Mouse (Mus musculus) bone marrow macrophage, adult 2 months (primary cell): ENCODE measurements around the gene Fam173b. TPM values are rescaled to one million over a fixed set of nuclear protein-coding genes. Genes with fewer than 3 reads are reported as not detected.

Source experiments
- H3K27ac ChIP-seq: 2 replicates; pipeline ENCODE4 v1.5.1; 2012; ENCODE audit warnings: low read depth, low read length; ENCODE audit not compliant: insufficient read depth
- H3K4me1 ChIP-seq: 2 replicates; pipeline ENCODE4 v1.6.1; 2012; ENCODE audit warnings: low read length; ENCODE audit not compliant: control insufficient read depth, insufficient read depth
- H3K4me3 ChIP-seq: 2 replicates; pipeline ENCODE4 v1.5.1; 2012; ENCODE audit warnings: mild to moderate bottlenecking, low read length, moderate library complexity; ENCODE audit not compliant: insufficient read depth
- CTCF ChIP-seq: IDR thresholded peaks from 2 replicates; pipeline ENCODE4 v1.5.1; 2012; ENCODE audit warnings: low read depth, mild to moderate bottlenecking, low read length, moderate library complexity
- POLR2A ChIP-seq: IDR thresholded peaks from 2 replicates; pipeline ENCODE4 v1.6.1; 2012; ENCODE audit warnings: mild to moderate bottlenecking, low read depth, low read length, borderline replicate concordance
- polyA plus RNA-seq: library from polyadenylated mRNA; stranded (reverse); fragments of >200 nt; gene quantifications from 2 replicates; pipeline ENCODE4 v1.2.4, GENCODE M21; 2012; ENCODE audit not compliant: missing spikeins, insufficient read depth, insufficient read length

Fam173b gene
- polyA plus RNA-seq, 1 experiment = 14.4 TPM

DNA sequence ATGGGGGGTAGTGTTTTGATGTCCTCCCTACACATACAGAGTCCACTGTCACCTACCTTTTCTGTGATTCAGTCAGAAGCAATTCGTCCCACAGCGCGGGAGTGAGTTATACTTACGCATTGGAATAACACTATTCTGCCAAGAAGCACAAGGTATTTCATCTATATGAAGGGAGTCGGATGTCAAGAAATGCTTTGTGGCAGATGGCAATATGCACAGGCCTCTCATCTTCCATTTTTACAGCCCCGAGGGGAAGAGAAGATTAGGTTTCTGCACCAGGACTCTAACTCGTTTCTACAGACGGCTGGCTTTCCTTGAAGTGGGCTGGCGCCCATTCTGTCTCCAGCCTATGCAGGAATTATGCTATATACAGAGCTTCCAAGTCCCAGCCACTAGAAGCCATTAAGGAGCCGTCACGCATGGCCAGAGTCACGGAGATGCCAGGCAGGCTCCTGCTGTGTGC, 29.8 kb downstream of the Fam173b start:
- H3K27ac ChIP-seq = no peak overlapping the region
- TF ChIP-seq CTCF = no peak

DNA sequence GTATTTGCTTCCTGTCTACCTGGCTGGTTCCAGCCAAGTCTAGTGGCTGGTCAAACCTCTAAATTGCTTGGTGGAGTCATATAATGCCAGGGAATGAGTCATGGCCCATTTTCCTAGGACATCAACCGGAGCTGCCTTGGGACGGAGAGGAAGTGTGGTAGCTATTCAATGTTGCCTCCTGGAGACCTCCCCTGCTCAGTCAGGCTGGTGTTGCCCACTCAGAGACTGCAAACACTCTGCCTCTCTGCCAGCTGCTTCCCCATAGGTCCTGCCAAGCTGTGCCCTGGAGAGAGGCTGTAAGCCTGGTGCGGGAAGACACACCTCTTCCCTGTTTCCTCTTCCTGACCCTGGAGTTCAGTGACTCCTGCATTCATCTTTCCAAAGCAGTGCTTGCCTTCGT, 30.8 kb downstream of the Fam173b start:
- Histone ChIP-seq H3K27ac (no peak overlapping the region), H3K4me1 (peaks cover 9% of the 10 kb centered on the region), H3K4me3 (no peak overlapping the region)
- TF ChIP-seq POLR2A = no peak
- no peak for TF ChIP-seq CTCF

More for the DNA sequence above, 29.8 kb downstream of the Fam173b start:
- Histone ChIP-seq H3K4me3 (no peak overlapping the region), H3K4me1 (peaks cover 10% of the 10 kb centered on the region)

DNA sequence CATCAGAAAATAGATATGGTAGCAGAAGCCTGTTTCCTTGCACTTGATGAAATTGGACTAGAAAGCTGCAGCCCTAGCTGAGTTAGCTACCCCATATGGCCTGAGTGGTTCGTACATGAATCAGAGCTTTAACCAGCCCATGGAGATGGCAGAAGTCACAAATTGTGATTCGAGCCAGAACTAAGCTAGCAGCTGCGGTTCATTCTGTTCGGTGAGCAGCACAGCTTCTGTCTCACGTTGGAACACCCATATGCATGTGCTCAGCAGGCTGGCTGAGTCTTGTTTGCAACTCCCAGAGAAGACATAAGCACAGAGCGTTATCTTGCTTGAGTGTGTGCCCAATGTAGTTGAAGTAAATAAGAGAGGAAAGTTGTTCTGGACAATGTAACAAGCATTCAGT, 32.9 kb downstream of the Fam173b start:
- TF ChIP-seq CTCF (no peak), POLR2A (no peak)
- Histone ChIP-seq H3K4me1 (no peaks in the 10 kb centered on the region), H3K27ac (no peak overlapping the region), H3K4me3 (no peak overlapping the region)

DNA sequence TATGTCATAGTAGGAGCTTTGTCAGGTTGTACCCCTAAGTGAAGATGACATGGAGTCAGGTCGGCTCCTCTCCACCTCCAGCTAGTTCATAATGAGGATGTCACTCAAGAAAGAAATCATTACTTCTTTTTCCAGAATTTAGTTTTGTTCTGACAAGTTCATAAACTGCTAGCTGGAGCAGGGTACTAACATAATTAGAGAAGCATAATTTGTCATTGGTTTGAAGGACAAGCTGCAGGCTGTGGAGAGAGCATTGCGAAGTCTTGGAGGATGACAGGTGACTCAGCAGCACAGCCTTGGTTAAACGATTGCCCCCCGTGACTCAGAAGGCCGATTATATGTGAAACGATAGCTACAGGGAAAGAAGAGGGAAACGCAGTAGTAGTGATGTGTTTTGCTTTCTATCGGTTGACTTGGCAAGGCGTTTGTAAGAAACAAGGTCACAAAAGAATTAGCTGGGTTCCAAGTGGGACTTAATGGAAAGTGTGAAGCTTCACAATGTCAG, 34.5 kb downstream of the Fam173b start:
- no peaks in the 10 kb centered on the region for H3K4me1 ChIP-seq
- TF ChIP-seq POLR2A (no peak), CTCF (no peak)
- H3K4me3 ChIP-seq = no peak overlapping the region
- no peak overlapping the region for H3K27ac ChIP-seq

DNA sequence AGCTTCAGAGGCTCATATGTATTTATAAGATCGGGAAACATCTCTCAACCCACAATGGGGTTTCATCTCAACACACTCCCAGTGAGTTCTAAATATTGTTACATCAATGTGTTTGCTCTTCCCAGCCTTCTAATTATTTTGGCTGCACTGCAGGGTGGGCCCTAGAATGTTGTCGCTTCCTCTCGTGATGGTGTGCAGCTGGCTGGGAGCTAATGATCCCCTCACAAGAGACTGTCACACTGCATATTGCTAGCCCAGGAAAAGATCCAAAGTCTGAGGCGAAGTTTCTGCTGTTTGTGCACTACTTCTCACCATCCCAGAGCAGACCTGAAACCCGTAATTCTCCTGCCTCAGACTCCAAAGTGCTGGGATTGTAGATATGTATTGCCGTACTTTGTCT, 45.6 kb downstream of the Fam173b start:
- Histone ChIP-seq H3K4me1 (no peaks in the 10 kb centered on the region), H3K27ac (no peak overlapping the region), H3K4me3 (no peak overlapping the region)
- TF ChIP-seq POLR2A = no peak

DNA sequence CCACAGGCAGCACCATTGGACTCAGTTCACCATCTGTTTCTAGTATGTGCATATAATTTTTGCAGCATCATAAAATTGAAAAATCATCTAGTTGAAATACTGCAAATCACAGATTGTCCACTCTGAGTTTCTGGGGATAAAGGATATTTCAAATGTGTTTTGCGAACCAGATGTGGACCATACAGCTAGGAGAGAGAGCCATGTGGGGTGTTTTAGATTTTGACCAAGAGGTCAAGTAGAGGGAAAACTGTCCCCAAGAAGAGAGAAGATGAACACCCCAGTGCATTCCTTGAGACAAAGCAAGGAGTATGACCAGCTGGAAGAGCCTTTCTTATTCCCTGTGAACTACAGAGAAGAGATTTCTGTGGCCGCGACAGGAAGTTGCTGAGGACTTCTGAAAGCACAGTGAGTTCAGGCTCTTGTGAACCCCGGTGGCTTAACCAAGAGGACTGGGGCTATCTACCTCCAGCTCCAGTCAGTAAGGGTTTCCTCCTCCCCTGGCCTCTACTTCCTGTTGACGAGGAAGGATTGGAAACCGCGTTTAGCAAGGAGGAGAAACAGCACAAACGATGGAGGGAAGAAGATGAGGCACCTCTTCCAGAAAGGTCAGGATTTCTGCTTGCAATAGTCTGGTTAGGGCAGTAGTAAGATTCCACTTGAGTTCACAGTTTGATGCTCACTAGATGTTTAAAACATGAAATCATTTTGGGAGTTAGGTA, 46.4 kb downstream of the Fam173b start:
- Histone ChIP-seq H3K4me3 (no peak overlapping the region), H3K4me1 (no peaks in the 10 kb centered on the region), H3K27ac (no peak overlapping the region)
- TF ChIP-seq POLR2A = no peak
- no peak for TF ChIP-seq CTCF

DNA sequence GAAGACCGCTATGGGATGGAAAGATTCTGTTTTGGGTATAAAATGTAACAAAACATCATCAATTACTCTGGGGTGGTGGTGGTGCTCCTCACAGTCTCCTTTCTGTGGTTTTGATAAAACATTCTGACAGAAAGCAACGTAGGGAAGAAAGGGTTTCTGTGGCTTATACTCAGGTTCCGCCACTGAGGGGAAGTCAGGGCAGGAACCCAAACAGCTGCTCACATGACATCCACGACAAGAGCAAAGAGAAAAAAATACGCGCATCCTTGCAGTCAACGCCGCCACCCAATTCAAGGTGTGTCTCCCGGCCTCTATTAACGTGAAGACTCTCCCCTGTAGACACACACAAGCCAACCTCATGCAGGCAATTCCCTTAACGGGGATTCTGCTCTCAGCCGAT, 48.0 kb downstream of the Fam173b start:
- H3K4me1 ChIP-seq = no peaks in the 10 kb centered on the region
- no peak for TF ChIP-seq CTCF
- no peak for TF ChIP-seq POLR2A
- no peak overlapping the region for H3K27ac ChIP-seq
- no peak overlapping the region for H3K4me3 ChIP-seq

DNA sequence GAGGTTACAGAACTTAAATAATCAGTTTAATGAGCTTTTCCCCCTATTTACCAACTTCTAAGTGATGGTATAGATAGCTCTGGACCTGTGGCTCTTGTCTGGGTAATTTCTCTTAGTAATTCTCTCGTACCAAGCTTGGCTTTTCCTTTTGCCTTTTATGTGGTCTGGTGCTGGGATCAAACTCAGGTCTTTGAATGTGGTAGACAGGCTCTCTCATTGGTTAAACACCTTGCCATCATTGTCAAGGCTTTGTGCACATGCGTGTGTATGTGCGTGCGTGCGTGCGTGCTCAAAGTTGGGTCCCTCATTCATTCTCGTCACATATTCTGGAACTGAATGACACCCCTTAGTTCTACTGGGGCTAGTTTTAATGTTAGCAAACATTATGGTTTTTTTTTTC, 49.2 kb downstream of the Fam173b start:
- Histone ChIP-seq H3K27ac (no peak overlapping the region), H3K4me3 (no peak overlapping the region), H3K4me1 (no peaks in the 10 kb centered on the region)
- no peak for TF ChIP-seq CTCF
- no peak for TF ChIP-seq POLR2A

DNA sequence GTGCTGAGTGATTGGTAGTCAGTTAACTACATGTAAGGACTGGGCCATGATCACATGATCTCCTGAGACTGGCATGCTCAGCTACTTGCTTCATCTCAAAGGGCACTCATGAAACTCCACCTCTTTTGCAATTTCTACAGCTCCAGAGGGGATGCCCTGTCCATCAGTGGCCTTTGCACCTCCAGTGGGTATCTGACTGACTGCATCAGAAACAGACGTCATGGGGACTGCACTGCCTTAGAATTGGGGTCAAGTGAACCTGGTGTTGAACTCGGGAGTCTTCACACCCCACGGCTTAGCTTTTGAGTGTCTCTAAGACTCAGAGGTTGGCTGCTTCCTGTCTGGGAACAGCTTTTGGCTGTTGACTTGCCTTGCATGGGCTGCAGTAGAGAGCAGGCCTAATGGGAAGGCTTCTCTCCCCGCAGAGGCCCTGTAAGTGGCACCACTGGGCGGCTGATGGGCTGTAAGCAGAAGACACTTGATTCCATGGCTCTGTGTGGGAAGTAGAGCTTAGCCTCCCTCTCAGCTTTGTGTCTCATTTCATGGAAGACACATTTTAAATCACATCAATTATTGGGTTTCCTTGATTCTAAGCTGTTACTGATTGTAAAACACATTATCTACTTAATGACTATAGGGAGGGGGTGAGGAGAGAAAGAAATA, 58.6 kb downstream of the Fam173b start:
- Histone ChIP-seq H3K27ac (no peak overlapping the region), H3K4me3 (no peak overlapping the region), H3K4me1 (peaks cover 3% of the 10 kb centered on the region; the same call in 1 of the 2 replicates)
- no peak for TF ChIP-seq CTCF
- TF ChIP-seq POLR2A = no peak

DNA sequence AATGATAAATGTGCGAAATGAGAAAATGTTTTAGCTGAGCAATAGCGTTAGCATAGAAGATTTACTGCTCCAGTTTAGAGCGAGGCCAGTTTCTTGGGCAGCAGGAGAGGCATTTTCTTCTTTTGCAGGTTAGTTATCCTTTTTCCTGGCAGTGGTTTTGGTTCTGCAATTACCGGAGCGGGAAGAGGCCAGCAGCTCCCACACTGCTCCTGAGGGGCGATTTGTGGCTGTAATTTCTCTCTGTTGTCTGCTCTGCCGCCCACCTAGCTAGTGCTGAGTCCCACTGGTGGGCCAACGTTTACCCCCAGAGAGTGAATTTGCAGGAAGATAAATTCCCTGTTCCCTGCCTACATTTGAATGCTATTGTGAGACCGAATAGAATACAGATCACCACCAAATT, 59.2 kb downstream of the Fam173b start:
- no peak overlapping the region for H3K27ac ChIP-seq
- no peak overlapping the region for H3K4me3 ChIP-seq
- peaks cover 3% of the 10 kb centered on the region; the same call in 1 of the 2 replicates for H3K4me1 ChIP-seq
- TF ChIP-seq CTCF = no peak
- TF ChIP-seq POLR2A = no peak

DNA sequence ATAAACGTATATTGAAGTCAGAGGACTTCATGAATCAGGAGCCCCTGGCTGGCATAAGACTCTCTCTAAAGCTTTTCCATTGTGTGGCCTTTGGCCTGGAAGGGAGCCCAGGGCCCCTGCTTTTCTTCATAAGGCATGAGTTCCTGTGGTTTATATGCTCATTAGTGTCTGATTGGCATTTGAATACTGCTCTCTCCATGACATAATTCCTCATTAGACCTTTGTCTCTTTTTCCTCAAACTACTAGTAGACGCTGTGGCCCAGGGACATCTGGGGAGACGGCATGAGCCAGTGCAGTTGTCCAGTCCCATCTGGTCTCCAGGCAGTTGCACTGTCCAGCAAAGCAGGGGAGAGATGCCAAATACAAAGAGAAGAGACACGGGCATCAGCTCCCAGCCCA, 60.1 kb downstream of the Fam173b start:
- TF ChIP-seq CTCF = no peak
- no peak for TF ChIP-seq POLR2A
- no peak overlapping the region for H3K27ac ChIP-seq

More for the DNA sequence above, 60.1 kb downstream of the Fam173b start:
- H3K4me3 ChIP-seq = no peak overlapping the region
- peaks cover 3% of the 10 kb centered on the region; the same call in 1 of the 2 replicates for H3K4me1 ChIP-seq
